Mouse (Mus musculus) brain, embryonic 14.5 days (tissue): Measurements from ENCODE around the gene Auts2.

Source experiments
- CTCF ChIP-seq: fragments of 200-500 bp; IDR thresholded peaks from 2 replicates; pipeline ENCODE4 v1.5.1; 2012; ENCODE audit warnings: inconsistent platforms, mild to moderate bottlenecking, moderate library complexity, borderline replicate concordance; ENCODE audit not compliant: insufficient read depth, insufficient read length; ENCODE audit errors: extremely low read depth
- POLR2A ChIP-seq: fragments of 200-500 bp; IDR thresholded peaks from 2 replicates; pipeline ENCODE4 v1.6.1; 2012; ENCODE audit warnings: mild to moderate bottlenecking, inconsistent platforms, borderline replicate concordance; ENCODE audit not compliant: poor library complexity, insufficient read depth, insufficient read length, severe bottlenecking; ENCODE audit errors: extremely low read depth

DNA sequence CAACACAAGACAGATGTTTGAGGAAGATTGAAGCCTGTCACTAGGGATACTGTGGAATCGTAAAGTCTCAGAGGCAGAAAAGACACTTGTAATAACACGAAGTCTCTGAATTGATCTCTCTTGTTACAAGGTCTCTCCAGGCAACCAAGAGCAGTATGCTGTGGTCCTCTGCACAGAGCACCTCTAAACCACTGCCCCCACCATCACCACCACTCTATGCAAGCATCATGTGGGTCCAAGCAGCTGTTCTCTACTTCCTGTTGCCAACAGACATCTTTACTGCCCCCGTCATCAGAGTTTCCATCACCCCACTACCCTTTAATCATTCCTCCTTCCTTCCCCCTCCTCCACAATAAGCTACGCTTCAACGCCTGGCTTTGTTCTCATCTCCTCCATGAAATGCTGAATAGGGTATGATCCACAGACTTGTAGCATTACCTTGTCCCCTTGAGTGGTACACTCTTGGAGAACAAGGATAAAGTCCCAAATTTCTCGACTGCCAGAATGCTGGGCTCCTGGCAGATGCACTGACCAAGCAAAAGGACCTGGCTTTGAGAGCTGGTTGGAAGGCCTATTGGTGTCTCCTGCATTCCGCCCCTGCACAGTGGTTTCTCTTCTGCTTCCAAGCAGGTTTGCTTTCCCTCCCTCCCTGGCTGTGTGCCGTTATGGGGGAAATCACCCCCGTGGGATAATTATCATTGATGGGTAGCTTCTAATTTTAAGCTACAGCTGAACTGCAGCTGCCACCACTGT, 699.2 kb downstream of the Auts2 start:
- TF ChIP-seq CTCF (no peak), POLR2A (no peak)
